Mouse (Mus musculus): Measurements from ENCODE around the gene Tsen2. TPM values are rescaled to one million over a fixed set of nuclear protein-coding genes. Genes with fewer than 3 reads are reported as not detected.

Tsen2 gene
- polyA plus RNA-seq, 1 experiment from 2014 or later: 9.4 TPM

GRCm38 (mm10) chr6:115577941-115578340 is 33.5 kb downstream of the Tsen2 start:
- WGBS (ENCODE audit: insufficient replicate concordance): 80% methylated on average over 9 of the region's 9 CpGs
- H3K36me3 ChIP-seq (replicated peaks): peaks cover 38% of the 10 kb centered on the region

GRCm38 (mm10) chr6:115580810-115581209 is 36.3 kb downstream of the Tsen2 start:
- Histone ChIP-seq H3K4me2 (no peak overlapping the region), H3K27me3 (no peaks in the 10 kb centered on the region), H3K9me3 (replicated peaks) (no peaks in the 10 kb centered on the region), H3K4me1 (replicated peaks) (no peaks in the 10 kb centered on the region), H3K27ac (replicated peaks) (no peak overlapping the region), H3K36me3 (replicated peaks) (peaks cover 34% of the 10 kb centered on the region), H3K9ac (no peak overlapping the region), H3K4me3 (replicated peaks) (no peak overlapping the region)
- no peak for ATAC-seq (ENCODE audit: insufficient read depth)
- 68% methylated on average over 3 of the region's 3 CpGs for WGBS (ENCODE audit: insufficient replicate concordance)

More at GRCm38 (mm10) chr6:115577941-115578340, 33.5 kb downstream of the Tsen2 start:
- no peak overlapping the region for H3K9ac ChIP-seq
- no peak overlapping the region for H3K4me2 ChIP-seq
- ATAC-seq (ENCODE audit: insufficient read depth): no peak
- no peaks in the 10 kb centered on the region for H3K4me1 ChIP-seq (replicated peaks)
- no peaks in the 10 kb centered on the region for H3K9me3 ChIP-seq (replicated peaks)
- no peaks in the 10 kb centered on the region for H3K27me3 ChIP-seq
- no peak overlapping the region for H3K27ac ChIP-seq (replicated peaks)
- H3K4me3 ChIP-seq (replicated peaks): no peak overlapping the region

GRCm38 (mm10) chr6:115582328-115583115 is 38.1 kb downstream of the Tsen2 start:
- H3K27ac ChIP-seq (replicated peaks): no peak overlapping the region
- 65% methylated on average over 10 of the region's 10 CpGs for WGBS (ENCODE audit: insufficient replicate concordance)
- H3K4me3 ChIP-seq (replicated peaks): no peak overlapping the region
- ATAC-seq (ENCODE audit: insufficient read depth): no peak
- H3K9me3 ChIP-seq (replicated peaks): no peaks in the 10 kb centered on the region
- no peaks in the 10 kb centered on the region for H3K4me1 ChIP-seq (replicated peaks)
- no peaks in the 10 kb centered on the region for H3K27me3 ChIP-seq
- H3K36me3 ChIP-seq (replicated peaks): peaks cover 17% of the 10 kb centered on the region
- no peak overlapping the region for H3K9ac ChIP-seq
- H3K4me2 ChIP-seq: no peak overlapping the region

- Histone ChIP-seq H3K27ac (replicated peaks) (no peak overlapping the region), H3K4me1 (replicated peaks) (no peaks in the 10 kb centered on the region), H3K36me3 (replicated peaks) (peaks cover 7% of the 10 kb centered on the region; the same call in 1 of the 2 replicates), H3K4me3 (replicated peaks) (no peak overlapping the region), H3K9me3 (replicated peaks) (no peaks in the 10 kb centered on the region), H3K27me3 (no peaks in the 10 kb centered on the region), H3K9ac (no peak overlapping the region), H3K4me2 (no peak overlapping the region)
- no peak for ATAC-seq (ENCODE audit: insufficient read depth)
- WGBS (ENCODE audit: insufficient replicate concordance): 36% methylated on average over 6 of the region's 6 CpGs
Measured at GRCm38 (mm10) chr6:115583430-115584125, 39.1 kb downstream of the Tsen2 start.

GRCm38 (mm10) chr6:115584176-115584575 is 39.7 kb downstream of the Tsen2 start:
- H3K9me3 ChIP-seq (replicated peaks): no peaks in the 10 kb centered on the region
- no peak overlapping the region for H3K27ac ChIP-seq (replicated peaks)
- H3K4me3 ChIP-seq (replicated peaks): no peak overlapping the region
- no peaks in the 10 kb centered on the region for H3K4me1 ChIP-seq (replicated peaks)
- 57% methylated on average over 3 of the region's 3 CpGs for WGBS (ENCODE audit: insufficient replicate concordance)
- H3K9ac ChIP-seq: no peak overlapping the region
- H3K27me3 ChIP-seq: no peaks in the 10 kb centered on the region
- ATAC-seq (ENCODE audit: insufficient read depth): no peak
- H3K36me3 ChIP-seq (replicated peaks): peaks cover under 1% of the 10 kb centered on the region; the same call in 1 of the 2 replicates
- H3K4me2 ChIP-seq: no peak overlapping the region

GRCm38 (mm10) chr6:115586321-115586720 is 41.9 kb downstream of the Tsen2 start:
- no peak for ATAC-seq (ENCODE audit: insufficient read depth)
- Histone ChIP-seq H3K36me3 (replicated peaks) (no peaks in the 10 kb centered on the region), H3K4me3 (replicated peaks) (no peak overlapping the region), H3K9me3 (replicated peaks) (no peaks in the 10 kb centered on the region), H3K27me3 (no peaks in the 10 kb centered on the region), H3K9ac (no peak overlapping the region), H3K4me1 (replicated peaks) (no peaks in the 10 kb centered on the region), H3K4me2 (no peak overlapping the region), H3K27ac (replicated peaks) (no peak overlapping the region)
- 72% methylated on average over 10 of the region's 10 CpGs for WGBS (ENCODE audit: insufficient replicate concordance)

- Histone ChIP-seq H3K27ac (replicated peaks) (peak overlapping the region; percentile 10; the same call in 1 of the 2 replicates), H3K9ac (no peak overlapping the region), H3K4me2 (peak overlapping the region; percentile 37), H3K9me3 (replicated peaks) (no peaks in the 10 kb centered on the region), H3K36me3 (replicated peaks) (no peaks in the 10 kb centered on the region), H3K27me3 (no peaks in the 10 kb centered on the region), H3K4me3 (replicated peaks) (peak overlapping the region; percentile 30), H3K4me1 (replicated peaks) (no peaks in the 10 kb centered on the region)
- ATAC-seq (ENCODE audit: insufficient read depth): peak; percentile 38
- WGBS (ENCODE audit: insufficient replicate concordance): 77% methylated on average over 19 of the region's 19 CpGs
Measured at GRCm38 (mm10) chr6:115591692-115592359, 47.4 kb downstream of the Tsen2 start.

- Histone ChIP-seq H3K9ac (no peak within 1 kb of the TSS), H3K9me3 (replicated peaks) (no peaks in the 10 kb centered on the region), H3K4me1 (replicated peaks) (0 out of 2 replicates have a peak, but pooled peaks cover 4% of the 10 kb centered on the region), H3K4me3 (replicated peaks) (peak within 1 kb of the TSS; percentile 30), H3K27me3 (no peaks in the 10 kb centered on the region), H3K27ac (replicated peaks) (peak within 1 kb of the TSS; percentile 10; the same call in 1 of the 2 replicates), H3K36me3 (replicated peaks) (no peaks in the 10 kb centered on the region), H3K4me2 (peak within 1 kb of the TSS; percentile 37)
- peak; percentile 66 for ATAC-seq (ENCODE audit: insufficient read depth)
- 45% methylated on average over 5 of the region's 5 CpGs for WGBS (ENCODE audit: insufficient replicate concordance)
Measured at GRCm38 (mm10) chr6:115592458-115592857, 48.0 kb downstream of the Tsen2 start, which contains the start of gene Mkrn2os. Mkrn2os (minus strand) TSS chr6:115592576.

GRCm38 (mm10) chr6:115593252-115593651 is 48.8 kb downstream of the Tsen2 start:
- no peak for ATAC-seq (ENCODE audit: insufficient read depth)
- no peaks in the 10 kb centered on the region for H3K36me3 ChIP-seq (replicated peaks)
- no peak overlapping the region for H3K4me2 ChIP-seq
- no peaks in the 10 kb centered on the region for H3K27me3 ChIP-seq
- H3K4me1 ChIP-seq (replicated peaks): 0 out of 2 replicates have a peak, but pooled peaks cover 4% of the 10 kb centered on the region
- no peak overlapping the region for H3K4me3 ChIP-seq (replicated peaks)
- H3K9me3 ChIP-seq (replicated peaks): no peaks in the 10 kb centered on the region
- no peak overlapping the region for H3K27ac ChIP-seq (replicated peaks)
- whole genome bisulfite sequencing (ENCODE audit: insufficient replicate concordance): 55% methylated on average over 4 of the region's 4 CpGs
- no peak overlapping the region for H3K9ac ChIP-seq

- 34% methylated on average over 3 of the region's 3 CpGs for WGBS (ENCODE audit: insufficient replicate concordance)
Measured at GRCm38 (mm10) chr6:115594463-115594862, 50.0 kb downstream of the Tsen2 start.

GRCm38 (mm10) chr6:115595667-115596066 is 51.2 kb downstream of the Tsen2 start:
- Histone ChIP-seq H3K36me3 (replicated peaks) (no peaks in the 10 kb centered on the region), H3K9me3 (replicated peaks) (no peaks in the 10 kb centered on the region), H3K9ac (no peak overlapping the region), H3K27me3 (no peaks in the 10 kb centered on the region), H3K4me1 (replicated peaks) (0 out of 2 replicates have a peak, but pooled peaks cover 4% of the 10 kb centered on the region), H3K27ac (replicated peaks) (no peak overlapping the region), H3K4me2 (no peak overlapping the region), H3K4me3 (replicated peaks) (no peak overlapping the region)
- 44% methylated on average over 3 of the region's 3 CpGs for WGBS (ENCODE audit: insufficient replicate concordance)
- ATAC-seq (ENCODE audit: insufficient read depth): no peak

More at GRCm38 (mm10) chr6:115594463-115594862, 50.0 kb downstream of the Tsen2 start:
- no peak for ATAC-seq (ENCODE audit: insufficient read depth)
- Histone ChIP-seq H3K27ac (replicated peaks) (no peak overlapping the region), H3K27me3 (no peaks in the 10 kb centered on the region), H3K4me3 (replicated peaks) (no peak overlapping the region), H3K36me3 (replicated peaks) (no peaks in the 10 kb centered on the region), H3K4me2 (no peak overlapping the region), H3K9me3 (replicated peaks) (no peaks in the 10 kb centered on the region), H3K4me1 (replicated peaks) (0 out of 2 replicates have a peak, but pooled peaks cover 4% of the 10 kb centered on the region), H3K9ac (no peak overlapping the region)
